Mouse (Mus musculus) inflammation-experienced regulatory T-cells, adult 6 months (primary cell): ENCODE results near the gene Tyk2. TPM values are rescaled to one million over a fixed set of nuclear protein-coding genes. Genes with fewer than 3 reads are reported as not detected.

Experiments used
- ATAC-seq: one replicate; pipeline ENCODE4 v1.8.0; 2017
- polyA plus RNA-seq, 3 experiments: library from polyadenylated mRNA; unstranded; fragments of 100-300 nt; shearing (Covaris generic); gene quantifications; one replicate each; pipeline ENCODE4 v1.2.1; 2017

Tyk2 gene
- 10 to 100 TPM; 36.3 to 61.7 (median 57.7) TPM for polyA plus RNA-seq

GRCm38 (mm10) chr9:21131059-21131956, at the start of gene Tyk2:
Gene Tyk2, minus strand, starts transcription at chr9:21131243.
- peak; percentile 87 for ATAC-seq

GRCm38 (mm10) chr9:21180841-21181240, 49.8 kb upstream of the Tyk2 start:
- ATAC-seq, result no peak

GRCm38 (mm10) chr9:21180402-21180801, 49.4 kb upstream of the Tyk2 start:
- ATAC-seq, result no peak

GRCm38 (mm10) chr9:21172364-21172763, 41.3 kb upstream of the Tyk2 start:
- peak; percentile 38 for ATAC-seq

- no peak for ATAC-seq
These were observed 38.1 kb upstream of the Tyk2 start for GRCm38 (mm10) chr9:21169157-21169556.

GRCm38 (mm10) chr9:21168161-21169123, 37.4 kb upstream of the Tyk2 start:
- ATAC-seq, result peak; percentile 39

GRCm38 (mm10) chr9:21167140-21168097, 36.4 kb upstream of the Tyk2 start:
- ATAC-seq, result no peak

- ATAC-seq, result no peak
These were observed 35.5 kb upstream of the Tyk2 start for GRCm38 (mm10) chr9:21166516-21166915.

- ATAC-seq, result no peak
These were observed 35.0 kb upstream of the Tyk2 start for GRCm38 (mm10) chr9:21165952-21166451.

GRCm38 (mm10) chr9:21165041-21165951, 34.3 kb upstream of the Tyk2 start, which contains the start of gene Pde4a:
Gene Pde4a, plus strand, starts transcription at chr9:21165714.
- peak; percentile 35 for ATAC-seq

GRCm38 (mm10) chr9:21164072-21164471, 33.0 kb upstream of the Tyk2 start:
- ATAC-seq, result no peak

GRCm38 (mm10) chr9:21163086-21164050, 32.3 kb upstream of the Tyk2 start:
- no peak for ATAC-seq

GRCm38 (mm10) chr9:21161209-21161909, 30.3 kb upstream of the Tyk2 start:
- ATAC-seq, result peak; percentile 76

- ATAC-seq, result no peak
These were observed 23.7 kb upstream of the Tyk2 start for GRCm38 (mm10) chr9:21154787-21155186.

GRCm38 (mm10) chr9:21153833-21154232, 22.8 kb upstream of the Tyk2 start:
- no peak for ATAC-seq

- no peak for ATAC-seq
These were observed 22.3 kb upstream of the Tyk2 start for GRCm38 (mm10) chr9:21153331-21153730.

- ATAC-seq, result no peak
These were observed 21.7 kb upstream of the Tyk2 start for GRCm38 (mm10) chr9:21152715-21153114.

GRCm38 (mm10) chr9:21149654-21150419, 18.8 kb upstream of the Tyk2 start, which contains the start of gene Cdc37:
Gene Cdc37, minus strand, starts transcription at chr9:21149982.
- peak; percentile 77 for ATAC-seq
